Mouse (Mus musculus) hindlimb bud, embryonic 11.5 days (tissue): ENCODE results near the gene Frmd5.

ENCODE experiments used
- DNase-seq: peaks from one replicate; pipeline ENCODE4 v3.0.0-alpha.2; 2012; ENCODE audit warnings: low read depth, low spot score; ENCODE audit errors: extremely low spot score

The Frmd5 gene

GRCm38 (mm10) chr2:121761861-121762260 lies 45.0 kb downstream of the Frmd5 start:
- no peak for DNase-seq

GRCm38 (mm10) chr2:121761281-121761795 lies 45.5 kb downstream of the Frmd5 start:
- no peak for DNase-seq

GRCm38 (mm10) chr2:121760646-121761045 lies 46.2 kb downstream of the Frmd5 start:
- no peak for DNase-seq

- DNase-seq, result no peak
These were observed 48.6 kb downstream of the Frmd5 start for GRCm38 (mm10) chr2:121758258-121758657.

GRCm38 (mm10) chr2:121756336-121756735 lies 50.6 kb downstream of the Frmd5 start:
- no peak for DNase-seq

GRCm38 (mm10) chr2:121755056-121755455 lies 51.8 kb downstream of the Frmd5 start:
- DNase-seq, result no peak

- no peak for DNase-seq
These were observed 56.8 kb downstream of the Frmd5 start for GRCm38 (mm10) chr2:121750121-121750520.

- DNase-seq, result no peak
These were observed 65.7 kb downstream of the Frmd5 start for GRCm38 (mm10) chr2:121741151-121741550.

- no peak for DNase-seq
These were observed 67.5 kb downstream of the Frmd5 start for GRCm38 (mm10) chr2:121739410-121739809.

- DNase-seq, result no peak
These were observed 73.5 kb downstream of the Frmd5 start for GRCm38 (mm10) chr2:121733426-121733825.

GRCm38 (mm10) chr2:121730486-121730885 lies 76.4 kb downstream of the Frmd5 start:
- no peak for DNase-seq

GRCm38 (mm10) chr2:121728907-121729575 lies 77.8 kb downstream of the Frmd5 start:
- DNase-seq, result no peak

- DNase-seq, result no peak
These were observed 82.0 kb downstream of the Frmd5 start for GRCm38 (mm10) chr2:121724866-121725265.

- DNase-seq, result no peak
These were observed 83.1 kb downstream of the Frmd5 start for GRCm38 (mm10) chr2:121723796-121724195.

- DNase-seq, result no peak
These were observed 87.9 kb downstream of the Frmd5 start for GRCm38 (mm10) chr2:121719000-121719399.

GRCm38 (mm10) chr2:121717133-121717532 lies 89.8 kb downstream of the Frmd5 start:
- no peak for DNase-seq

- no peak for DNase-seq
These were observed 93.3 kb downstream of the Frmd5 start for GRCm38 (mm10) chr2:121713567-121713966.

GRCm38 (mm10) chr2:121711748-121712384 lies 95.0 kb downstream of the Frmd5 start:
- DNase-seq, result no peak

GRCm38 (mm10) chr2:121709096-121709495 lies 97.8 kb downstream of the Frmd5 start:
- DNase-seq, result no peak

GRCm38 (mm10) chr2:121707461-121707860 lies 99.4 kb downstream of the Frmd5 start:
- DNase-seq, result no peak

- no peak for DNase-seq
These were observed 101.1 kb downstream of the Frmd5 start for GRCm38 (mm10) chr2:121705756-121706155.

GRCm38 (mm10) chr2:121699331-121699730 lies 107.6 kb downstream of the Frmd5 start:
- DNase-seq, result no peak
